In the genomic region with DNA sequence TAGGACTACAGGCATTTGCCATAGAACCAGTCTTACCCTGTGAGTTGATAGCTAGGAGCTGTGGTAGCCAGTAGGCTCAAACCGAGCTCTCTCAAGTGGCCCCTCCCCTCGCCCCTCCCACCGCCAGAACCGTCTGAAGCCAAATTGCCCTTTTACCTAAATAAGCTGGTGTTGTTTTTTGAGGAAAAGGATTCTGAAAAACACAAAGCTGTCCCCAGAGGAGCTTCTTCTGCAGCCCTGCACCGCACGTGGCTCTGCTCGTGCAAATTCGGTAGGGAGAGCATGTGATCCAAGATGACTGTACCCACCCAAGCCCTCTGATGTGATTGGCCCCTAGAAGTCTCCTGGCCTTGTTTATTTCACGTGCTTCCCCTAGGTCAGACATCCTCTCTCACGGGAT, we compare ENCODE assay signal across 8 mouse cellular contexts. TPM values are rescaled to one million over a fixed set of nuclear protein-coding genes. Genes with fewer than 3 reads are reported as not detected.
DNase-seq lines count a peak whose midpoint lies in the region; ATAC-seq and TF ChIP-seq lines count a peak whose summit lies in the region.

No protein-coding gene starts in this region.

- WGBS in heart, adult 2 months, result under 1% methylated on average over 10 of the region's 10 CpGs
- WGBS in lung, embryonic 16.5 days, result 1% methylated on average over 10 of the region's 10 CpGs
- 2% methylated on average over 10 of the region's 10 CpGs for WGBS in olfactory bulb, adult 2 months

- H3K9me3 ChIP-seq in MEL (replicated peaks; ENCODE audit: insufficient read depth, low read length), result no peaks in the 10 kb centered on the region
- no peaks in the 10 kb centered on the region for H3K9me3 ChIP-seq in lung, embryonic 16.5 days (ENCODE audit: control insufficient read depth, low read length)

- 0 out of 2 replicates have a peak, but pooled peaks have one; percentile 20 for ATAC-seq in lung, embryonic 16.5 days (ENCODE audit: low read depth)

- H3K27ac ChIP-seq in MEL (ENCODE audit: control insufficient read depth, low read depth, low read length), result peak overlapping the region; percentile 99
- no peak overlapping the region for H3K27ac ChIP-seq in cortical plate, adult 2 months (ENCODE audit: insufficient read depth, low read length)
- H3K27ac ChIP-seq in heart, adult 2 months, result peak overlapping the region; percentile 81
- H3K27ac ChIP-seq in lung, embryonic 16.5 days (ENCODE audit: low read length), result peak overlapping the region; percentile 93
- H3K27ac ChIP-seq in olfactory bulb, adult 2 months (ENCODE audit: insufficient read depth, low read depth, low read length), result 0 out of 2 replicates have a peak overlapping the region, but pooled peaks have one; percentile 31

- peak; percentile 46 for DNase-seq in 3T3-L1 (ENCODE audit: low read depth, low spot score)
- peak; percentile 93 for DNase-seq in MEL (ENCODE audit: low read depth, low spot score)
- DNase-seq in heart, adult 2 months, result peak; percentile 74 to 79
- DNase-seq in kidney, adult 18-20 months, result peak; percentile 85
- peak; percentile 89 for DNase-seq in yolk sac, embryonic 10.5 days (ENCODE audit: low spot score)

- H3K79me2 ChIP-seq in MEL (ENCODE audit: control insufficient read depth, insufficient read depth, low read length, poor library complexity), result no peaks in the 10 kb centered on the region; the same call in 1 of the 2 replicates
- no peaks in the 10 kb centered on the region for H3K79me2 ChIP-seq in heart, adult 2 months (replicated peaks; ENCODE audit: control insufficient read depth, insufficient read depth, low read length)

- peak in 1 of 2 experiments; percentile 64; a peak in 2 of 4 replicates for TF ChIP-seq POLR2A in MEL (IDR thresholded peaks at IDR 0.05; ENCODE audit: control insufficient read depth in 1 of 2, insufficient read depth in 1 of 2, low read depth in 1 of 2, low read length in 2 of 2, poor library complexity in 1 of 2)
- TF ChIP-seq POLR2A in cortical plate, adult 2 months (IDR thresholded peaks at IDR 0.05; ENCODE audit: extremely low read depth, insufficient read depth, low read length), result no peak
- peak; percentile 95 for TF ChIP-seq POLR2A in heart, adult 2 months (IDR thresholded peaks at IDR 0.05; ENCODE audit: insufficient read depth, low read depth, low read length)
- TF ChIP-seq POLR2A in olfactory bulb, adult 2 months (IDR thresholded peaks at IDR 0.05; ENCODE audit: insufficient read depth, low read depth, low read length), result no peak

- H3K4me2 ChIP-seq in lung, embryonic 16.5 days (ENCODE audit: low read depth, low read length), result peak overlapping the region; percentile 85

- no peak for TF ChIP-seq RAD21 in MEL (IDR thresholded peaks at IDR 0.05; ENCODE audit: low read depth, low read length)

- H3K4me1 ChIP-seq in MEL (ENCODE audit: control insufficient read depth in 1 of 2, insufficient read depth in 2 of 2, low read length in 2 of 2), result peaks cover 6 to 22% of the 10 kb centered on the region in 2 experiments
- H3K4me1 ChIP-seq in cortical plate, adult 2 months (ENCODE audit: control insufficient read depth, insufficient read depth, low read length), result no peaks in the 10 kb centered on the region
- peaks cover 2% of the 10 kb centered on the region for H3K4me1 ChIP-seq in heart, adult 2 months (ENCODE audit: control insufficient read depth, insufficient read depth, low read length)
- H3K4me1 ChIP-seq in lung, embryonic 16.5 days (replicated peaks; ENCODE audit: control insufficient read depth, insufficient read depth, low read length), result peaks cover 49% of the 10 kb centered on the region
- peaks cover 19% of the 10 kb centered on the region for H3K4me1 ChIP-seq in olfactory bulb, adult 2 months (ENCODE audit: control insufficient read depth, insufficient read depth, low read length)

- intact Hi-C loops in heart, adult 2 months (cut with DNase I), result loop anchor here (2.0 kb wide), 1 partner anchor 17 kb away; no protein-coding TSS in a partner anchor

- H3K9ac ChIP-seq in MEL (ENCODE audit: control insufficient read depth, low read depth, low read length, poor library complexity, severe bottlenecking), result peak overlapping the region; percentile 88
- H3K9ac ChIP-seq in heart, adult 2 months (ENCODE audit: low read depth, low read length), result peak overlapping the region; percentile 32; the same call in 1 of the 2 replicates
- H3K9ac ChIP-seq in lung, embryonic 16.5 days (ENCODE audit: low read length), result peak overlapping the region; percentile 73

- no peak for TF ChIP-seq EP300 in MEL (IDR thresholded peaks at IDR 0.05; ENCODE audit: low read depth in 1 of 2, low read length in 2 of 2)
- peak; percentile 88 for TF ChIP-seq EP300 in heart, adult 2 months (IDR thresholded peaks at IDR 0.05; ENCODE audit: insufficient read depth, low read depth, low read length)

- peak overlapping the region; percentile 61 to 69 for H3K4me3 ChIP-seq in MEL (ENCODE audit: control insufficient read depth in 1 of 2, insufficient read depth in 1 of 2, low read depth in 2 of 2, low read length in 2 of 2)
- peak overlapping the region; percentile 4; the same call in 1 of the 2 replicates for H3K4me3 ChIP-seq in cortical plate, adult 2 months (ENCODE audit: insufficient read depth, low read length)
- H3K4me3 ChIP-seq in heart, adult 2 months, result peak overlapping the region; percentile 48
- peak overlapping the region; percentile 60 for H3K4me3 ChIP-seq in lung, embryonic 16.5 days (ENCODE audit: low read length)
- H3K4me3 ChIP-seq in olfactory bulb, adult 2 months (ENCODE audit: insufficient read depth, low read depth, low read length), result peak overlapping the region; percentile 29

- H3K27me3 ChIP-seq in MEL (ENCODE audit: control insufficient read depth in 1 of 2, insufficient read depth in 2 of 2, low read length in 2 of 2), result no peaks in the 10 kb centered on the region
- no peaks in the 10 kb centered on the region for H3K27me3 ChIP-seq in heart, adult 2 months (ENCODE audit: control insufficient read depth, insufficient read depth, low read length)
- no peaks in the 10 kb centered on the region for H3K27me3 ChIP-seq in lung, embryonic 16.5 days (ENCODE audit: control insufficient read depth, insufficient read depth, low read depth, low read length)

- no peak for TF ChIP-seq CTCF in MEL (IDR thresholded peaks at IDR 0.05 in 2 of 3, conservative IDR thresholded peaks at IDR 0.05 in 1 of 3; ENCODE audit: control insufficient read depth in 1 of 3, insufficient read depth in 1 of 3, low read depth in 2 of 3, low read length in 3 of 3, poor library complexity in 1 of 3, severe bottlenecking in 1 of 3)
- no peak for TF ChIP-seq CTCF in cortical plate, adult 2 months (IDR thresholded peaks at IDR 0.05; ENCODE audit: extremely low read depth, insufficient read depth, low read length)
- no peak for TF ChIP-seq CTCF in heart, adult 2 months (IDR thresholded peaks at IDR 0.05)
- no peak for TF ChIP-seq CTCF in olfactory bulb, adult 2 months (IDR thresholded peaks at IDR 0.05; ENCODE audit: insufficient read depth, low read depth, low read length)

- H3K36me3 ChIP-seq in MEL (ENCODE audit: control insufficient read depth in 1 of 2, insufficient read depth in 2 of 2, low read length in 2 of 2), result peaks cover 0 to 19% of the 10 kb centered on the region in 2 experiments; a peak in 2 of 4 replicates
- no peaks in the 10 kb centered on the region for H3K36me3 ChIP-seq in heart, adult 2 months (ENCODE audit: control insufficient read depth, insufficient read depth, low read length)
- H3K36me3 ChIP-seq in lung, embryonic 16.5 days (ENCODE audit: control insufficient read depth, insufficient read depth, low read length), result no peaks in the 10 kb centered on the region

RNA-seq across cellular contexts. Expression of a gene that starts 1.9 kb away (rescaled TPM):
- 4.3 and 4.9 TPM in 2 replicates for total RNA-seq in MEL (2012; rRNA removed)
- polyA plus RNA-seq in MEL (2012; ENCODE audit: insufficient read depth in 1 of 2, insufficient read length in 2 of 2, low read depth in 1 of 2, low replicate concordance in 2 of 2, missing spikeins in 1 of 2), result 10 to 100 TPM in 1 of 2 experiments, not detected in 1; 10.9 TPM
- polyA plus RNA-seq in cortical plate, adult 2 months (2012; rRNA removed), result 15.6 and 17.1 TPM in 2 replicates
- 10 to 100 TPM in 1 of 2 experiments, 1 to 10 TPM in 1; 8.0 to 12.8 TPM for total RNA-seq in heart, adult 2 months (2021)
- 53.4 and 69.1 TPM in 2 replicates for polyA plus RNA-seq in heart, adult 2 months (2012; rRNA removed)
- 51.9 and 60.7 TPM in 2 replicates for polyA plus RNA-seq in lung, embryonic 16.5 days (2015; fragmentation: Nextera tagmentation; extraction: Ambion mirVana)
- polyA plus RNA-seq in olfactory bulb, adult 2 months (2012; ENCODE audit: insufficient read depth, insufficient read length, low replicate concordance, missing spikeins), result not detected in 2 replicates

RNA-seq across cellular contexts. Expression of a gene that starts 13.0 kb away (rescaled TPM):
- total RNA-seq in MEL (2012; rRNA removed), result not detected in 2 replicates
- polyA plus RNA-seq in MEL (2012; ENCODE audit: insufficient read depth in 1 of 2, insufficient read length in 2 of 2, low read depth in 1 of 2, low replicate concordance in 2 of 2, missing spikeins in 1 of 2), result not detected
- polyA plus RNA-seq in cortical plate, adult 2 months (2012; rRNA removed), result not detected in 2 replicates
- total RNA-seq in heart, adult 2 months (2021), result not detected
- 0.29 and 0.44 TPM in 2 replicates for polyA plus RNA-seq in heart, adult 2 months (2012; rRNA removed)
- not detected in 2 replicates for polyA plus RNA-seq in lung, embryonic 16.5 days (2015; fragmentation: Nextera tagmentation; extraction: Ambion mirVana)
- polyA plus RNA-seq in olfactory bulb, adult 2 months (2012; ENCODE audit: insufficient read depth, insufficient read length, low replicate concordance, missing spikeins), result not detected in 2 replicates

RNA-seq across cellular contexts. Expression of a gene that starts 24.7 kb away (rescaled TPM):
- 862 and 1,292 TPM in 2 replicates for total RNA-seq in MEL (2012; rRNA removed)
- 1,000 to 10,000 TPM in 1 of 2 experiments, 100 to 1,000 TPM in 1; 817 to 2,606 TPM for polyA plus RNA-seq in MEL (2012; ENCODE audit: insufficient read depth in 1 of 2, insufficient read length in 2 of 2, low read depth in 1 of 2, low replicate concordance in 2 of 2, missing spikeins in 1 of 2)
- polyA plus RNA-seq in cortical plate, adult 2 months (2012; rRNA removed), result 1,035 and 1,146 TPM in 2 replicates
- total RNA-seq in heart, adult 2 months (2021), result 100 to 1,000 TPM; 200 to 220 TPM
- polyA plus RNA-seq in heart, adult 2 months (2012; rRNA removed), result 375 and 556 TPM in 2 replicates
- 1,432 and 1,479 TPM in 2 replicates for polyA plus RNA-seq in lung, embryonic 16.5 days (2015; fragmentation: Nextera tagmentation; extraction: Ambion mirVana)
- polyA plus RNA-seq in olfactory bulb, adult 2 months (2012; ENCODE audit: insufficient read depth, insufficient read length, low replicate concordance, missing spikeins), result not detected in 2 replicates

RNA-seq across cellular contexts. Expression of a gene that starts 36.9 kb away (rescaled TPM):
- 1.3 and 2.0 TPM in 2 replicates for total RNA-seq in MEL (2012; rRNA removed)
- 1 to 10 TPM in 1 of 2 experiments, not detected in 1; 3.8 TPM for polyA plus RNA-seq in MEL (2012; ENCODE audit: insufficient read depth in 1 of 2, insufficient read length in 2 of 2, low read depth in 1 of 2, low replicate concordance in 2 of 2, missing spikeins in 1 of 2)
- polyA plus RNA-seq in cortical plate, adult 2 months (2012; rRNA removed), result 28.9 and 31.7 TPM in 2 replicates
- total RNA-seq in heart, adult 2 months (2021), result 10 to 100 TPM; 15.8 to 16.8 TPM
- 52.1 and 58.5 TPM in 2 replicates for polyA plus RNA-seq in heart, adult 2 months (2012; rRNA removed)
- polyA plus RNA-seq in lung, embryonic 16.5 days (2015; fragmentation: Nextera tagmentation; extraction: Ambion mirVana), result 36.2 and 42.8 TPM in 2 replicates
- polyA plus RNA-seq in olfactory bulb, adult 2 months (2012; ENCODE audit: insufficient read depth, insufficient read length, low replicate concordance, missing spikeins), result not detected in 2 replicates

RNA-seq across cellular contexts. Expression of a gene that starts 54.1 kb away (rescaled TPM):
- total RNA-seq in MEL (2012; rRNA removed), result 4.0 TPM in 2 replicates
- 10 to 100 TPM in 1 of 2 experiments, not detected in 1; 10.2 TPM for polyA plus RNA-seq in MEL (2012; ENCODE audit: insufficient read depth in 1 of 2, insufficient read length in 2 of 2, low read depth in 1 of 2, low replicate concordance in 2 of 2, missing spikeins in 1 of 2)
- 4.1 and 4.7 TPM in 2 replicates for polyA plus RNA-seq in cortical plate, adult 2 months (2012; rRNA removed)
- total RNA-seq in heart, adult 2 months (2021), result 1 to 10 TPM; 2.9 to 5.7 TPM
- polyA plus RNA-seq in heart, adult 2 months (2012; rRNA removed), result 7.1 and 9.0 TPM in 2 replicates
- polyA plus RNA-seq in lung, embryonic 16.5 days (2015; fragmentation: Nextera tagmentation; extraction: Ambion mirVana), result 34.2 and 36.4 TPM in 2 replicates
- not detected in 2 replicates for polyA plus RNA-seq in olfactory bulb, adult 2 months (2012; ENCODE audit: insufficient read depth, insufficient read length, low replicate concordance, missing spikeins)

Comparison
In these comparisons a context has a peak if more than half of its experiments do, and no peak if none do; other contexts are left out.
1. H3K4me3 ChIP-seq: peak in every context shown above with its lines; median percentile 65 in MEL; 60 in lung, embryonic 16.5 days; 48 in heart, adult 2 months; 29 in olfactory bulb, adult 2 months; 4 in cortical plate, adult 2 months.
2. H3K9ac ChIP-seq: peak in every context shown above with its lines; median percentile 88 in MEL; 73 in lung, embryonic 16.5 days; 32 in heart, adult 2 months.
3. RNA of a gene that starts 24.7 kb away (polyA plus RNA-seq): 817 to 2,606 TPM in MEL, 1,432 to 1,479 TPM in lung, embryonic 16.5 days, 1,035 to 1,146 TPM in cortical plate, adult 2 months and 375 to 556 TPM in heart, adult 2 months; not detected in olfactory bulb, adult 2 months; every median in the first group is over 100 times any median in the second.
4. Peak in every context shown above with its lines, with median percentiles within 50 percentile points of each other: DNase-seq.